Mouse (Mus musculus) kidney, postnatal 14 days (tissue): ENCODE data around the gene Hist2h2bb.

Experiments used
- DNase-seq: peaks from one replicate; pipeline ENCODE4 v3.0.0; 2022; ENCODE audit warnings: mixed read lengths

The Hist2h2bb gene

DNA sequence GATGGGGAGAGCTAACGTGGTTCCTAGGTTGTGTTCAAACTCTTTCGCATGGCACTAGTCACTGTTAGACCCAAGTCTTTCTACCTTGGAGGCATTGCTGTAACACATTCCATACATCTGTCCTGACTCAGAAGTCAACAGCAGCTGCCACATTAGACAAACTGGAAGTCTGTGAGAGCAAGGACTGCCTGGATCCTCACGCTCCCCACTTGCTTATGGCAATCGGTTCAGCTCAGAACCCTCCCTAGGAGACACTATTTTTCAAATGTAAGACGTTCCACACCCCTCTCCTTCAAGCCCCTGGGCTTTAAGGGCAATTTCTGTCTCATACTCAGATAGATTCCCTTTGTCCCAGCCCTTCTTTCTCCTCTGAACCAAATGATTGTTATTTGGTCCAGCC lies 32.5 kb downstream of the Hist2h2bb start:
- DNase-seq = no peak

DNA sequence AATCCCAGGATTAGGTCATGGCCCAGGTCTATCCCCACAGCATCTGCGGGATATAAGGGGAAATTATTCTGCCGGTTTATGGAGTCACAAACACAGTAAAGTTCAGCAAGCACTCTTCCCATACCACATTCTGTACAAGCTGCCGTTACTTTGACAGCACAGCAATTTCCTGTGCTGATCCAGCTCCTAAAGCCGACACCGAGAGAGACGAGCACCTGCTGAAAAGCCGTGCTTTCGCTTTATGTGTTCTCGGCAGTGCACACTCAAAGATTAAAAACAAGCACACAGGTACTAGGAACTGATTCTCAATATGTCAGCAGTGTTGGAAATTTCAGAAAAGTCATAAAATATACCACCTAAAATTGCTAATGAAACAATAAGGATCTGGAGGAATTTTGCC lies 37.0 kb downstream of the Hist2h2bb start:
- no peak for DNase-seq

DNA sequence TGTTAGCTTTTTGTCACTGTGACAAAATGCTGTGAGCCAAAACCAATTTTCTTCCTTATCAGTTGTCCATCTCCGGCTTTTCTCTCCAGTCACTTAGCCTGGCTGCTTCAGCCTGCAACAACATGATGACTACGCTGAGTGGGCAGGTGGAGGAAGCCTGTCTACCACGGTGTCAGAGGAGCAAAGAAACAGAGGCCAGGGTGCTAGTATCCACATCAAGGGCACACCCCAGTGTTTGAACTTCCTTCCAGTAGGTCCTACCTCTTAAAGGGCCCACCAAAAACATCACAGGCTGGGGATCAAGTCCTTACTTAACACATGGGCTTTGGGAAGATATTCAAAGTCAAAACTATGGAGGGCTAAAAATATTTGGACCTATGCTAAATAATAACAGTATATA lies 39.9 kb downstream of the Hist2h2bb start:
- no peak for DNase-seq

DNA sequence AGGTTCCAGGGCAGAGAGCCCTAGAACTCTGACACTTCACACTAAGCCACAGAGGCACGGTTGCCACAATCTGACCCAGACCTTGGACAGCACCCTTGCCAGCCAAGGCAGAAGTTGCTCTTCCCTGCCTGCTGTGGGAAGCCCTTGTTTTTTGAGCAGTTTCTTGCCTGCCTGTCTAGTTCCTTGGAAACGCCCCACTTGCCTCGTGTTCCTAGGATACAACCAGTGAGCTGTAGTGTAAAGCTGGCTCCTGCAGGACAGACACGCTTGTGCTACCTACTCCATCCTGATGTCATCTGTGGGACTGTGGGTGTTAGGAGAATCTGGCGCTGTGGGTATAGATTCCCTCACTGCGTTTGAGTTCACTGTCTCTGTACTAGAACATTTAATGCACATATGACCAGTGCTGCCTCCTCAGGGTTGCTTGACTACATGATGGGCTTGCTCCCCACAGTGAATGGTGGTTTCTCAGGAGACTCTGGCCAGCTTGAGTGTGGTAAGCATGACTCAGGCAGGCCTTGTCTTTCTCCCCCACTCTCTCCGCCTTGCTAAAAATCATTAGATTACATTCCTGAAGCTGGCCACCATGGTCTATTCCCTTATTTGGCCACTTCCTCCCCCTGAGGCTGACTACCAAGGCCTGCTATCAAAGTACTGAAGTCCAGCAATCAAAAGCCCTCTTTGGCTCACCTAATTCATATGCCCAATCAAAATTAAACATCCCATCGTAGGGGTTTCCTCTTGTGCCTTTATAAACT lies 43.0 kb downstream of the Hist2h2bb start:
- no peak for DNase-seq
